Mouse (Mus musculus) cerebellum, adult 2 months (tissue): ENCODE measurements around the gene Zfp579.

Experiments
- CTCF ChIP-seq: fragments of 200-500 bp; IDR thresholded peaks from 2 replicates; pipeline ENCODE4 v1.5.1; 2011; ENCODE audit warnings: low read depth, mild to moderate bottlenecking, control low read depth, low read length, moderate library complexity, borderline replicate concordance; ENCODE audit not compliant: insufficient read depth
- POLR2A ChIP-seq: fragments of 200-500 bp; IDR thresholded peaks from 2 replicates; pipeline ENCODE4 v1.6.1; 2011; ENCODE audit warnings: low read length, control low read depth, borderline replicate concordance; ENCODE audit not compliant: insufficient read depth

DNA sequence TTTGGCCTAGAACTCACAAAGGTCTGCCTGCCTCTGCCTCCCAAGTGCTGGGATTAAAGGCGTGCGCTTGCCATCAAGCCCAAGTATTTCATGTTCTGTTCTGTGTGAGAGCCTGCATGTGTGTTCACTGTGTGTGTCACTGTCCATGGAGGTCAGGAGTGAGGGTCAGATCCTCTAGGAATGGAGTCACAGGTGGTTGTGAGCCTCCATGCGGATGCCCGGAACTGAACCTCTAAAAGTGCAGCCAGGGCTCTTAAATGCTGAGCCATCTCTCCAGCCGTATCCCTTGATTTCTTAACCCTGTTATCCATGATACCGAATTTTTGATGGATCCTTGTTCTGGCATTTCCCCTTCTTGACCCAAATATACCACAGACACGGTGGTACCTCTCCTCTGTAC is 41.1 kb upstream of the Zfp579 start:
- TF ChIP-seq CTCF (no peak), POLR2A (no peak)
